Mouse (Mus musculus): Measurements from ENCODE around the gene Plod2. TPM values are rescaled to one million over a fixed set of nuclear protein-coding genes. Genes with fewer than 3 reads are reported as not detected.

Plod2 gene
- total RNA-seq, 1 experiment: 97.7 TPM

GRCm38 (mm10) chr9:92549811-92550490 lies 7.9 kb downstream of the Plod2 start:
- no peaks in the 10 kb centered on the region for H3K9me3 ChIP-seq (ENCODE audit: control insufficient read depth, insufficient read depth, low read depth, low read length)
- no peak overlapping the region for H3K27ac ChIP-seq (ENCODE audit: insufficient read depth, low read depth, low read length, poor library complexity, severe bottlenecking)
- DNase-seq (ENCODE audit: low read depth, low spot score): no peak
- no peaks in the 10 kb centered on the region for H3K36me3 ChIP-seq (ENCODE audit: control insufficient read depth, insufficient read depth, low read length, poor library complexity, severe bottlenecking)
- H3K4me1 ChIP-seq (ENCODE audit: control insufficient read depth in 2 of 2, insufficient read depth in 2 of 2, low read length in 2 of 2, poor library complexity in 1 of 2): no peaks in the 10 kb centered on the region; a peak in 1 of 4 replicates
- in situ Hi-C loops (cut with MboI; ENCODE audit: low sequenced_read_pairs in 2 of 2, unreplicated experiment in 2 of 2): no loop called here
- no peak overlapping the region for H3K9ac ChIP-seq (ENCODE audit: insufficient read depth, low read depth, low read length, poor library complexity, severe bottlenecking)
- no peak for TF ChIP-seq CHD2 (IDR thresholded peaks at IDR 0.05; ENCODE audit: low read depth, low read length)
- H3K4me3 ChIP-seq (ENCODE audit: insufficient read depth in 1 of 2, low read depth in 1 of 2, low read length in 2 of 2, poor library complexity in 1 of 2, severe bottlenecking in 1 of 2): no peak overlapping the region

DNA sequence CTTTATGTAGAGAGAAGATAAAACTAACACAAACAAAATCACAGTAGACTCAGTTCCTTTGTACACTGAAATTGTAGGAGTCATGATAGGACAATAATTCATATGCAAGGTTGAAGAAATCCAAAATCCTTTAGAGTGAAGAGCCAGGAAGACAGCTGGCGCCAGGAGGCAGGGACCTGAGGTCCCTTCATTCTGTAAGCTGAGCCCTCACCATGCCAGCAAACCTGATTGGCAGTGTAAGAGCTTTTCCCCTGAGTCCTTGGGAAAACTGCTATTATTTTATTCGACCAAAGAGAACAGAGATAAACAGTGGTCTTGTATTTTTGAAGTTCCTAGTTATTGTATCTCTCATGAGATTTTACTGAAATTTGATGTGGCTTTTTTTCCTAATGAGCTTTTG lies 9.0 kb downstream of the Plod2 start:
- Histone ChIP-seq H3K9ac (ENCODE audit: insufficient read depth, low read depth, low read length, poor library complexity, severe bottlenecking) (no peak overlapping the region), H3K4me3 (ENCODE audit: insufficient read depth in 1 of 2, low read depth in 1 of 2, low read length in 2 of 2, poor library complexity in 1 of 2, severe bottlenecking in 1 of 2) (no peak overlapping the region), H3K9me3 (ENCODE audit: control insufficient read depth, insufficient read depth, low read depth, low read length) (no peaks in the 10 kb centered on the region), H3K36me3 (ENCODE audit: control insufficient read depth, insufficient read depth, low read length, poor library complexity, severe bottlenecking) (no peaks in the 10 kb centered on the region), H3K27ac (ENCODE audit: insufficient read depth, low read depth, low read length, poor library complexity, severe bottlenecking) (no peak overlapping the region), H3K4me1 (ENCODE audit: control insufficient read depth in 2 of 2, insufficient read depth in 2 of 2, low read length in 2 of 2, poor library complexity in 1 of 2) (no peaks in the 10 kb centered on the region; a peak in 1 of 4 replicates)
- in situ Hi-C loops (cut with MboI; ENCODE audit: low sequenced_read_pairs in 2 of 2, unreplicated experiment in 2 of 2): no loop called here
- TF ChIP-seq MAFK (IDR thresholded peaks at IDR 0.05; ENCODE audit: insufficient read depth, low read depth, low read length): no peak
- TF ChIP-seq HCFC1 (IDR thresholded peaks at IDR 0.05; ENCODE audit: borderline replicate concordance, insufficient read depth, low read length): no peak
- TF ChIP-seq CHD2 (IDR thresholded peaks at IDR 0.05; ENCODE audit: low read depth, low read length): no peak
- no peak for TF ChIP-seq ZC3H11A (IDR thresholded peaks at IDR 0.05; ENCODE audit: borderline replicate concordance, low read depth, low read length)
- TF ChIP-seq ZNF384 (IDR thresholded peaks at IDR 0.05; ENCODE audit: low read depth, low read length): no peak
- DNase-seq (ENCODE audit: low read depth, low spot score): no peak

DNA sequence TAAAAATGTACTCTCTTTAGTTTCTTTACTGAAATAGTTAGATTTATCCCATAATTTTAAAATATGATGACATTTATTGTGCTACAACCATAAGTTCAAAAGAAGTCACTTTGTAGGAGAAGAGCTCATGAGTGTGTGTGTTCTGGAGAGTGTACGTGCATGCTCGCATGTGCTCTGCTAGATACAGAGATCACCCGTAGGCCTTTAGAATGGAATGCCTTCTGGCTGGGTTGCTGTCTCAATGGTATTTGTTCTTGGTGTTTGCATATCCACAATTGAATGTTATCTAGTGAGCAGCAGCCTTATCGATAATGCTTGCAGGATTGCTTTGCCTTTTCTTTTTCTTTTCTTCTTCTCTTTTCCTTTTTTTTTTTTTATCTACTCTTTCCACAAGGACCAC lies 9.6 kb downstream of the Plod2 start:
- no peaks in the 10 kb centered on the region for H3K36me3 ChIP-seq (ENCODE audit: control insufficient read depth, insufficient read depth, low read length, poor library complexity, severe bottlenecking)
- no peak for DNase-seq (ENCODE audit: low read depth, low spot score)
- in situ Hi-C loops (cut with MboI; ENCODE audit: low sequenced_read_pairs in 2 of 2, unreplicated experiment in 2 of 2): no loop called here
- H3K4me3 ChIP-seq (ENCODE audit: insufficient read depth in 1 of 2, low read depth in 1 of 2, low read length in 2 of 2, poor library complexity in 1 of 2, severe bottlenecking in 1 of 2): no peak overlapping the region
- H3K9ac ChIP-seq (ENCODE audit: insufficient read depth, low read depth, low read length, poor library complexity, severe bottlenecking): no peak overlapping the region
- no peaks in the 10 kb centered on the region for H3K9me3 ChIP-seq (ENCODE audit: control insufficient read depth, insufficient read depth, low read depth, low read length)
- TF ChIP-seq CHD2 (IDR thresholded peaks at IDR 0.05; ENCODE audit: low read depth, low read length): no peak
- TF ChIP-seq ZNF384 (IDR thresholded peaks at IDR 0.05; ENCODE audit: low read depth, low read length): no peak
- no peak for TF ChIP-seq HCFC1 (IDR thresholded peaks at IDR 0.05; ENCODE audit: borderline replicate concordance, insufficient read depth, low read length)
- no peak for TF ChIP-seq MAFK (IDR thresholded peaks at IDR 0.05; ENCODE audit: insufficient read depth, low read depth, low read length)
- no peak for TF ChIP-seq ZC3H11A (IDR thresholded peaks at IDR 0.05; ENCODE audit: borderline replicate concordance, low read depth, low read length)
- H3K27ac ChIP-seq (ENCODE audit: insufficient read depth, low read depth, low read length, poor library complexity, severe bottlenecking): no peak overlapping the region
- no peaks in the 10 kb centered on the region; a peak in 1 of 4 replicates for H3K4me1 ChIP-seq (ENCODE audit: control insufficient read depth in 2 of 2, insufficient read depth in 2 of 2, low read length in 2 of 2, poor library complexity in 1 of 2)

- H3K9me3 ChIP-seq (ENCODE audit: control insufficient read depth, insufficient read depth, low read depth, low read length): no peaks in the 10 kb centered on the region
- in situ Hi-C loops (cut with MboI; ENCODE audit: low sequenced_read_pairs in 2 of 2, unreplicated experiment in 2 of 2): no loop called here
- no peaks in the 10 kb centered on the region for H3K36me3 ChIP-seq (ENCODE audit: control insufficient read depth, insufficient read depth, low read length, poor library complexity, severe bottlenecking)
- H3K27ac ChIP-seq (ENCODE audit: insufficient read depth, low read depth, low read length, poor library complexity, severe bottlenecking): no peak overlapping the region
- no peak overlapping the region for H3K4me3 ChIP-seq (ENCODE audit: insufficient read depth in 1 of 2, low read depth in 1 of 2, low read length in 2 of 2, poor library complexity in 1 of 2, severe bottlenecking in 1 of 2)
- no peak overlapping the region for H3K9ac ChIP-seq (ENCODE audit: insufficient read depth, low read depth, low read length, poor library complexity, severe bottlenecking)
- TF ChIP-seq CHD2 (IDR thresholded peaks at IDR 0.05; ENCODE audit: low read depth, low read length): no peak
- TF ChIP-seq HCFC1 (IDR thresholded peaks at IDR 0.05; ENCODE audit: borderline replicate concordance, insufficient read depth, low read length): no peak
- no peak for TF ChIP-seq ZC3H11A (IDR thresholded peaks at IDR 0.05; ENCODE audit: borderline replicate concordance, low read depth, low read length)
- TF ChIP-seq MAFK (IDR thresholded peaks at IDR 0.05; ENCODE audit: insufficient read depth, low read depth, low read length): no peak
- no peak for TF ChIP-seq ZNF384 (IDR thresholded peaks at IDR 0.05; ENCODE audit: low read depth, low read length)
- H3K4me1 ChIP-seq (ENCODE audit: control insufficient read depth in 2 of 2, insufficient read depth in 2 of 2, low read length in 2 of 2, poor library complexity in 1 of 2): no peaks in the 10 kb centered on the region; a peak in 1 of 4 replicates
- DNase-seq (ENCODE audit: low read depth, low spot score): no peak
These were observed 10.7 kb downstream of the Plod2 start for GRCm38 (mm10) chr9:92552691-92553090.
